Mouse (Mus musculus) lung, adult 2 months (tissue): ENCODE results near the gene Gm17324.
"Not testable (repeated sequence)": the region's sequence is repeated elsewhere in the genome, so short reads cannot be mapped to it uniquely, and the experiment has no call there.

ENCODE experiments used
- CTCF ChIP-seq: fragments of 200-500 bp; IDR thresholded peaks from 2 replicates; pipeline ENCODE4 v1.5.1; 2011; ENCODE audit warnings: mild to moderate bottlenecking, low read length, control low read depth; ENCODE audit not compliant: insufficient read depth
- POLR2A ChIP-seq: fragments of 200-500 bp; IDR thresholded peaks from 2 replicates; pipeline ENCODE4 v1.6.1; 2011; ENCODE audit warnings: low read depth, mild to moderate bottlenecking, control low read depth, low read length, borderline replicate concordance; ENCODE audit errors: extremely low read depth

GRCm38 (mm10) chr9:78488021-78488420 is 39.4 kb upstream of the Gm17324 start:
- TF ChIP-seq POLR2A, CTCF: not testable (repeated sequence)
